Mouse (Mus musculus): ENCODE data around the gene Gm11756. TPM values are rescaled to one million over a fixed set of nuclear protein-coding genes. Genes with fewer than 3 reads are reported as not detected.

Gene Gm11756
- not detected for polyA plus RNA-seq (2017; shearing (Covaris generic))

GRCm38 (mm10) chr4:73920660-73921059 lies at the start of gene Gm11756:
TSS of gene Gm11756 (minus strand) at chr4:73920760.

GRCm38 (mm10) chr4:73950375-73950896 lies 29.9 kb upstream of the Gm11756 start, which contains the start of gene 2310002L09Rik:
TSS of gene 2310002L09Rik (minus strand) at chr4:73950846.

GRCm38 (mm10) chr4:73905853-73906252 lies 14.7 kb downstream of the Gm11756 start, which contains the start of gene Gm13871:
TSS of gene Gm13871 (minus strand) at chr4:73905953.

GRCm38 (mm10) chr4:73891012-73891411 lies 29.5 kb downstream of the Gm11756 start, which contains the start of gene Gm11757:
TSS of gene Gm11757 (minus strand) at chr4:73891112.

GRCm38 (mm10) chr4:73876166-73876565 lies 44.4 kb downstream of the Gm11756 start, which contains the start of gene Gm11758:
TSS of gene Gm11758 (minus strand) at chr4:73876266.

Other genes with a start within 250 kb of the Gm11756 start
- gene Gm428, start 237.2 kb downstream of the Gm11756 start, polyA plus RNA-seq (2017; shearing (Covaris generic)) = not detected
- gene Rasef, start 129.8 kb downstream of the Gm11756 start, polyA plus RNA-seq (2017; shearing (Covaris generic)) = not detected
- not detected for gene Gm11758, start 44.5 kb downstream of the Gm11756 start, polyA plus RNA-seq (2017; shearing (Covaris generic))
- not detected for gene Gm11757, start 29.6 kb downstream of the Gm11756 start, polyA plus RNA-seq (2017; shearing (Covaris generic))
- not detected for gene Gm13871, start 14.8 kb downstream of the Gm11756 start, polyA plus RNA-seq (2017; shearing (Covaris generic))
- not detected for gene 2310002L09Rik, start 30.1 kb upstream of the Gm11756 start, polyA plus RNA-seq (2017; shearing (Covaris generic))
- 0.14 TPM for gene Frmd3, start 92.7 kb upstream of the Gm11756 start, polyA plus RNA-seq (2017; shearing (Covaris generic))

Data from effector memory CD4-positive, alpha-beta T cell, adult 5 months (primary cell).